Mouse (Mus musculus) kidney, adult 2 months (tissue): ENCODE data around the gene Btbd35f3. TPM values are rescaled to one million over a fixed set of nuclear protein-coding genes. Genes with fewer than 3 reads are reported as not detected.
"Not testable (repeated sequence)": the region's sequence is repeated elsewhere in the genome, so short reads cannot be mapped to it uniquely, and the experiment has no call there.

Experiments used
- DNase-seq: peaks from one replicate; pipeline ENCODE4 v3.0.0; 2021
- H3K27ac ChIP-seq: fragments of 200-500 bp; 2 replicates; pipeline ENCODE4 v1.5.1; 2012; ENCODE audit warnings: low read depth, low read length, control low read depth, inconsistent platforms; ENCODE audit not compliant: insufficient read depth
- H3K27me3 ChIP-seq: fragments of 200-500 bp; replicated peaks from 2 replicates; pipeline ENCODE4 v1.6.1; 2012; ENCODE audit warnings: mild to moderate bottlenecking, moderate library complexity, low read length, inconsistent platforms; ENCODE audit not compliant: control insufficient read depth, insufficient read depth
- H3K36me3 ChIP-seq: fragments of 200-500 bp; 2 replicates; pipeline ENCODE4 v1.6.1; 2012; ENCODE audit warnings: mild to moderate bottlenecking, moderate library complexity, low read length, inconsistent platforms; ENCODE audit not compliant: control insufficient read depth, insufficient read depth
- H3K4me1 ChIP-seq: fragments of 200-500 bp; 2 replicates; pipeline ENCODE4 v1.6.1; 2011; ENCODE audit warnings: low read length; ENCODE audit not compliant: control insufficient read depth, insufficient read depth
- H3K4me3 ChIP-seq: fragments of 200-500 bp; 2 replicates; pipeline ENCODE4 v1.5.1; 2011; ENCODE audit warnings: mild to moderate bottlenecking, low read depth, low read length, control low read depth; ENCODE audit not compliant: insufficient read depth
- WGBS: fragments of 180-500 bp; shearing (Covaris S2); methylation state at CpG from one replicate; pipeline ENCODE4 v1.1.7; 2018; 5-methylcytosine and 5-hydroxymethylcytosine counted together
- polyA plus RNA-seq: library from polyadenylated mRNA; depleted of rRNA; stranded (reverse); fragments of >200 nt; gene quantifications from 2 replicates; pipeline ENCODE4 v1.2.3, GENCODE M21; 2012; rRNA removed

Gene Btbd35f3
- not detected in 2 replicates for polyA plus RNA-seq

GRCm38 (mm10) chrX:4037374-4037773 is at the start of gene Btbd35f3:
Gene Btbd35f3 (plus strand): TSS chrX:4037674.
- H3K4me3 ChIP-seq, H3K27me3 ChIP-seq, H3K4me1 ChIP-seq, H3K27ac ChIP-seq, DNase-seq, H3K36me3 ChIP-seq: not testable (repeated sequence)
- no CpG with 5 or more reads among the region's 3 CpGs for WGBS

Other genes with a start within 250 kb of the Btbd35f3 start
- not detected in 2 replicates for gene Btbd35f16, start 80.7 kb upstream of the Btbd35f3 start, polyA plus RNA-seq
- gene Btbd35f28, start 158.9 kb downstream of the Btbd35f3 start, polyA plus RNA-seq: not detected in 2 replicates